Mouse (Mus musculus) pancreas, adult 10 weeks (tissue): ENCODE results near the gene Slc12a4. TPM values are rescaled to one million over a fixed set of nuclear protein-coding genes. Genes with fewer than 3 reads are reported as not detected.

Experiments used
- polyA plus RNA-seq: library from polyadenylated mRNA; stranded (reverse); fragments of 350-450 nt; fragmentation: Illumina TruSeq; extraction: RNeasy Lipid Tissue Mini Kit (QIAGEN cat#74804); gene quantifications from one replicate; pipeline ENCODE4 v1.2.3, GENCODE M21; 2015; ENCODE audit warnings: low read depth, low replicate concordance; ENCODE audit not compliant: insufficient read depth

The Slc12a4 gene
- 8.7 TPM for polyA plus RNA-seq

GRCm38 (mm10) chr8:105965905-105966341, at the start of gene Slc12a4:
Slc12a4 (minus strand) TSS chr8:105966097.

GRCm38 (mm10) chr8:106011643-106011986, 45.7 kb upstream of the Slc12a4 start, which contains the start of gene Ddx28:
Ddx28 (minus strand) TSS chr8:106011882.

GRCm38 (mm10) chr8:106005875-106006274, 40.0 kb upstream of the Slc12a4 start, which contains the start of gene Dpep2nb:
Dpep2nb (minus strand) TSS chr8:106005975.

GRCm38 (mm10) chr8:105990856-105991387, 25.0 kb upstream of the Slc12a4 start, which contains the start of gene Dus2:
Dus2 (plus strand) TSS chr8:105991337.

GRCm38 (mm10) chr8:105979325-105979724, 13.4 kb upstream of the Slc12a4 start, which contains the start of gene Dpep3:
Dpep3 (minus strand) TSS chr8:105979429.

GRCm38 (mm10) chr8:105943321-105943739, 22.6 kb downstream of the Slc12a4 start, which contains the start of gene Lcat:
Lcat (minus strand) TSS chr8:105943382.

GRCm38 (mm10) chr8:105938306-105938669, 27.6 kb downstream of the Slc12a4 start, which contains the start of gene Psmb10:
Psmb10 (minus strand) TSS chr8:105938444.

GRCm38 (mm10) chr8:105933762-105934161, 32.1 kb downstream of the Slc12a4 start, which contains the start of gene Ctrl:
Ctrl (minus strand) TSS chr8:105933862.

GRCm38 (mm10) chr8:105900180-105900940, 65.5 kb downstream of the Slc12a4 start, which contains the start of gene Pskh1:
Pskh1 (plus strand) TSS chr8:105900441.

Other genes starting within 250 kb of the Slc12a4 start
- gene Gfod2, start 207.4 kb downstream of the Slc12a4 start, polyA plus RNA-seq, result 3.7 TPM
- gene Ranbp10, start 138.7 kb downstream of the Slc12a4 start, polyA plus RNA-seq, result 5.2 TPM
- gene Tsnaxip1, start 138.4 kb downstream of the Slc12a4 start, polyA plus RNA-seq, result not detected
- gene Cenpt, start 112.8 kb downstream of the Slc12a4 start, polyA plus RNA-seq, result 3.4 TPM
- 7.8 TPM for gene Thap11, start 111.0 kb downstream of the Slc12a4 start, polyA plus RNA-seq
- 16.2 TPM for gene Nutf2, start 105.5 kb downstream of the Slc12a4 start, polyA plus RNA-seq
- 16.1 TPM for gene Edc4, start 85.2 kb downstream of the Slc12a4 start, polyA plus RNA-seq
- not detected for gene Nrn1l, start 72.5 kb downstream of the Slc12a4 start, polyA plus RNA-seq
- gene Pskh1, start 65.7 kb downstream of the Slc12a4 start, polyA plus RNA-seq, result 3.8 TPM
- gene Ctrl, start 32.2 kb downstream of the Slc12a4 start, polyA plus RNA-seq, result 23,700 TPM
- 298 TPM for gene Psmb10, start 27.7 kb downstream of the Slc12a4 start, polyA plus RNA-seq
- 6.6 TPM for gene Lcat, start 22.7 kb downstream of the Slc12a4 start, polyA plus RNA-seq
- gene Dpep3, start 13.3 kb upstream of the Slc12a4 start, polyA plus RNA-seq, result not detected
- gene Dus2, start 25.2 kb upstream of the Slc12a4 start, polyA plus RNA-seq, result 3.0 TPM
- not detected for gene Dpep2nb, start 39.9 kb upstream of the Slc12a4 start, polyA plus RNA-seq
- gene Ddx28, start 45.8 kb upstream of the Slc12a4 start, polyA plus RNA-seq, result 1.9 TPM
- gene Nfatc3, start 92.7 kb upstream of the Slc12a4 start, polyA plus RNA-seq, result 4.1 TPM
- 17.7 TPM for gene Esrp2, start 170.9 kb upstream of the Slc12a4 start, polyA plus RNA-seq
- gene Pla2g15, start 184.3 kb upstream of the Slc12a4 start, polyA plus RNA-seq, result 4.7 TPM
- 7.4 TPM for gene Slc7a6, start 202.8 kb upstream of the Slc12a4 start, polyA plus RNA-seq
- 19.0 TPM for gene Slc7a6os, start 244.8 kb upstream of the Slc12a4 start, polyA plus RNA-seq
- 3.5 TPM for gene Prmt7, start 244.8 kb upstream of the Slc12a4 start, polyA plus RNA-seq